Mouse (Mus musculus): ENCODE data around the gene Mettl7a2.

- TF ChIP-seq CTCF (IDR thresholded peaks at IDR 0.05; ENCODE audit: control insufficient read depth, insufficient read depth, low read length) (no peak), POLR2A (IDR thresholded peaks at IDR 0.05; ENCODE audit: borderline replicate concordance, control insufficient read depth, low read depth, low read length) (no peak)
These were observed 32.7 kb downstream of the Mettl7a2 start for GRCm38 (mm10) chr15:100385705-100386104.
